Mouse (Mus musculus) MEL (cell line): ENCODE results near the gene Fyn.

Source experiments
- CTCF ChIP-seq, 3 experiments: IDR thresholded peaks in 2 of 3; conservative IDR thresholded peaks in 1 of 3; 2 replicates each; pipeline ENCODE4 v1.5.1; 2011 to 2012; ENCODE audit warnings: low read length in 3 of 3, low read depth in 2 of 3, mild to moderate bottlenecking in 2 of 3, improper control_type of control experiment in 1 of 3, inconsistent platforms in 1 of 3, mixed read lengths in 1 of 3, moderate library complexity in 1 of 3; ENCODE audit not compliant: control insufficient read depth in 1 of 3, insufficient read depth in 1 of 3, poor library complexity in 1 of 3, severe bottlenecking in 1 of 3
- EP300 ChIP-seq, 2 experiments: IDR thresholded peaks; 2 replicates each; pipeline ENCODE4 v1.6.1; 2011; ENCODE audit warnings: improper control_type of control experiment in 2 of 2, low read length in 2 of 2, low read depth in 1 of 2, mild to moderate bottlenecking in 1 of 2
- GATA1 ChIP-seq: IDR thresholded peaks from 2 replicates; pipeline ENCODE4 v1.6.1; 2011; ENCODE audit warnings: low read depth, low read length, improper control_type of control experiment
- ZNF384 ChIP-seq: IDR thresholded peaks from 2 replicates; pipeline ENCODE4 v1.6.1; 2012; ENCODE audit warnings: low read depth, mild to moderate bottlenecking, inconsistent platforms, low read length, improper control_type of control experiment

DNA sequence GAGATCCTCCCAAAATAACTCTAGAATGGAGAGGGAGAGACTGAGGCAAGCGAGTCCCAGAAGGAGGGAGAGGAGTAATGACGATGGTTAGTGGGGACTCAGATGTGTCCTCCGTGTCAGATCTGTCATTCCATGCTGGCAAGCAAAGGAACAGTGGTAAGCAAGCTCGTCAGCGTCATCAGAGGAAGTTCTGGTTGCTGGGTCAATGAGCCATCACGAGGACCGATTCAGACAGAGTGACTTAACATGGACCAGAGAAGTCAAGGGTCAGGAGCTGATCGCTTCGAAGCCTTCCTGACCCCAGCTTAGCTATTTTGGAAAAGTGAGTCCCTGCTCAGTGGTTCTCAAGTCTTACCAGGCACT, 47.1 kb upstream of the Fyn start:
- TF ChIP-seq CTCF (IDR thresholded peaks at IDR 0.05 in 2 of 3, conservative IDR thresholded peaks at IDR 0.05 in 1 of 3; ENCODE audit: control insufficient read depth in 1 of 3, insufficient read depth in 1 of 3, low read depth in 2 of 3, low read length in 3 of 3, poor library complexity in 1 of 3, severe bottlenecking in 1 of 3) (no peak), EP300 (IDR thresholded peaks at IDR 0.05; ENCODE audit: low read depth in 1 of 2, low read length in 2 of 2) (no peak), GATA1 (no peak), ZNF384 (no peak)
